Mouse (Mus musculus) lung, postnatal 25 days (tissue): ENCODE data around the gene Cep55.

Source experiments
- DNase-seq: peaks from one replicate; pipeline ENCODE4 v3.0.0; 2022; ENCODE audit warnings: low spot score

Gene Cep55

DNA sequence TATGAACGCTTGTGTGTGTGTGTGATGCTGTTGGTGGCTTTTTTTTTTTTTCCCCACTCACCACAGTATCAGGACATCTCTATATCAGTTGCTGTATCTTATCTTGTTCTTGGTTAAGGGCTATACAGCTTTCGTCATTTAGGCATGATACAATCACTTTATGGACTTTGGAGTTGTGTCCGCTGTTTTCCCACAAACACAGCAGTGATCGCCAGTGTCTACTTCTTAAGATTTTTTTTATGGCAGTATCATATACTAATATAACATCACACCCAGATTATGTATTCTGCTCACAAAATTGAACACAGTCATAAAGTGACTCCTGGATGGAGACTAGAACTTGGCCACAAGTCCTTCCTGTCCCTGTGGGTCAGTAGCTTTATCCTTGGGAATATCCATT is 53.1 kb downstream of the Cep55 start:
- no peak for DNase-seq

- DNase-seq = no peak
Observed at GRCm38 (mm10) chr19:38109506-38110242, 54.9 kb downstream of the Cep55 start.

DNA sequence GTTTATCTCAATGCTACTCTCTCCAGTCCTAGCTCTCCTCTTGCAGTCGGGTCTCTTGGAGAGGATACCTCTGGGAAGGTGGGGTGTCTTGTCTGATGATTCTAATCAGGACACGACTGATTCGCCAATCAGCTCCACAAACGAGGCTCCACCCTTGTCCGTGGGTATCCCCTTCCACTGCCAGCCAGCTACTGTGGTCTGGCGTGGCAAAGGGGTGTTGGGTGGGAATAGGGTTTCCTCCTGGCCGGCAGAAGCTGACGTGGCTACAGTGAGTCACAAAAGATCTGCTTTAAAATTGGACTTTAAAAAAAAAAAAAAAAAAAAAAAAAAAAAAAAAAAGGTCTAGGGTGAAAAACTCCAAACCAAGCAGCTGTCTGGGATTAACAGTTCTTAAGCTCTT is 56.2 kb downstream of the Cep55 start:
- no peak for DNase-seq

- DNase-seq = no peak
Observed at GRCm38 (mm10) chr19:38112575-38112974, 57.8 kb downstream of the Cep55 start.

DNA sequence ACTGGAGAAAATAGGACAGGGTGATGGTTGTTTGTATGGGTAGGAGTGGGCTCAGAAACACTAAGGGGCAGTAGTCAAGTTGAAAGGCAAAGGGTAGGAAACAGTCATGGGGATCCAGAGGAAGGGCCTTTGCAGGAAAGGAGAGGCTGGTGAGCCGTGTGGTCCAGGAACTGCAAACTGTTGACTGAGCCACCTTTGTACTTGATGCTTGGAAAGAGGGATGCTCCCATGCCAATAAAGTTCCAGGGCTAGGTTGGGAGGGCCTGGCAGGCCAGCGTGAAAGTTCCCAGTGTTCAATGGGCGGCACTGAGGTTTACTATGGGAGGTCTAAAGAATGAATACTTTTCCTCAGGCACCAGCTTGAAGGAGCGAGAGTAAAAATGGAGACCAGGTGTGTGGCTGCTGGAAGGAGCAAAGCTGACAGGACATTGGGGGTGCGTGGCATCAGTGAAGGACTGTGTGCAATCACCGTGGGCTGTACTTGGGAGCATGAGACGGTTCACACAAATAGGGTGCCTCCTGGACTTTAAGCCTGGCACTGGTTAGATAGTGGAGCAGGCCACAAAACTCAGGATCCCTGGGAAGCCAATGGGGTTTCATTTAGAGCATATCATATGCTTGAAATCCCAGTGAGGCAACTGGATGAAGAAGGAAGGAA is 60.2 kb downstream of the Cep55 start:
- no peak for DNase-seq

GRCm38 (mm10) chr19:38120123-38120760 is 65.4 kb downstream of the Cep55 start:
- no peak for DNase-seq

GRCm38 (mm10) chr19:38123921-38124320 is 69.1 kb downstream of the Cep55 start:
- DNase-seq = no peak
